Mouse (Mus musculus) left cerebral cortex, postnatal 36 days (tissue): ENCODE measurements around the gene Gab1. TPM values are rescaled to one million over a fixed set of nuclear protein-coding genes. Genes with fewer than 3 reads are reported as not detected.

ENCODE experiments used
- DNase-seq, 2 experiments: peaks; one replicate each; pipeline ENCODE4 v3.0.0; 2021 to 2022; ENCODE audit warnings: low spot score in 2 of 2, mixed read lengths in 1 of 2
- intact Hi-C: fragments of 180-260 bp; cut with DNase I; formaldehyde crosslinking; loops from one replicate; pipeline ENCODE4 v1.15.1; 2025
- total RNA-seq, 2 experiments: library from RNA; stranded (reverse); gene quantifications; 2 replicates each; pipeline ENCODE4 v1.2.3; 2021

Gene Gab1
- total RNA-seq = 10 to 100 TPM; 14.6 to 15.4 TPM

GRCm38 (mm10) chr8:80880196-80881106 is at the start of gene Gab1:
Gab1 (minus strand) TSS chr8:80880519.
- intact Hi-C loops = loop anchor here (5.0 to 10.0 kb wide), 2 partner anchors 42 to 106 kb away; no protein-coding TSS in a partner anchor
- DNase-seq = peak; percentile 75 to 80

DNA sequence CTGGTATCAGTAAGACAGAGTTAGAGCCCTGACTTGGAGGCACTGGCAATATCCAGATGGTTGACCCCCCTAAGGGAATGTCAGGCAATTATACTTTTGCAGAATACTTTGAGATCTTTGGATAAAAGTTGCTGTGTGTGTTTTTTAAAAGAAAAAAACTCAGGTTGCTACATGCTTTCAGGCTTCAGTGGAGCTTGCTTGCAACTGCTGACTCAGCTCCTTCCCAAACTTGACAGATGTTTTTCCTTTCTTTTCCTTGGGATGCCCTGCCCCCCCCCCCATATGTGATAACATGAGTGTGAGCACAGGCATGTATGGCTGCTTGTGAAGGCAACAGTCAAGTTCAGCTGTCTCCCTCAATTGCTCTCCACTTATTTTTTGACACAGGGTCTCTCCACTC is 48.5 kb upstream of the Gab1 start:
- no peak for DNase-seq
- intact Hi-C loops = no loop called here

- intact Hi-C loops = loop anchor here (5.0 kb wide), 1 partner anchor 42 kb away; the partner anchor contains the start of gene Gab1
- DNase-seq = no peak
Observed at GRCm38 (mm10) chr8:80923794-80924316, 43.5 kb upstream of the Gab1 start.

- intact Hi-C loops = loop anchor here (5.0 kb wide), 1 partner anchor 40 kb away; the partner anchor contains the start of gene Gab1
- DNase-seq = peak; percentile 13 to 16
Observed at GRCm38 (mm10) chr8:80922642-80923041, 42.3 kb upstream of the Gab1 start.

DNA sequence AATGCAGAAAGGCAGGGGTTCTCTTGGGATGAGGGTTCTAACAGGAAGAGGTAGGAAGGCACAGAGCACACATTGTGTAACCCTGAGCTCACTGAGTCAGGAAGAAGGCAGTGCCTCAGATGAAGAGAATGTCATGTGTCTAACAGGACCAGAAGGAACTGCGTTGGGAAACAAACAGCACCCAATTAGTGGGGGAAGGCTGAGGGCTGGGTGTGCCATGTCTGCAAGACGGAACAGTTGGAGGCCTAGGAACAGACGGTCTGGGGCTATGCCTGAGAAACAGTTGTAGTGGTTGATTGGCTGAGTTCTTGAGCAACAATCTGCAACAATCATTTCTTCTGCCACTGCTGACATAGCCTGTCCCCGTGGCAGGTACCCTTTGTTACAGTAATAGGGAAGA is 38.8 kb upstream of the Gab1 start:
- intact Hi-C loops = no loop called here
- DNase-seq = no peak

GRCm38 (mm10) chr8:80918531-80918930 is 38.2 kb upstream of the Gab1 start:
- DNase-seq = no peak
- intact Hi-C loops = no loop called here

- DNase-seq = no peak
- intact Hi-C loops = no loop called here
Observed at GRCm38 (mm10) chr8:80916463-80917235, 36.3 kb upstream of the Gab1 start.

GRCm38 (mm10) chr8:80913016-80913748 is 32.9 kb upstream of the Gab1 start:
- intact Hi-C loops = no loop called here
- DNase-seq = no peak

- no peak for DNase-seq
- intact Hi-C loops = no loop called here
Observed at GRCm38 (mm10) chr8:80911400-80911799, 31.1 kb upstream of the Gab1 start.

DNA sequence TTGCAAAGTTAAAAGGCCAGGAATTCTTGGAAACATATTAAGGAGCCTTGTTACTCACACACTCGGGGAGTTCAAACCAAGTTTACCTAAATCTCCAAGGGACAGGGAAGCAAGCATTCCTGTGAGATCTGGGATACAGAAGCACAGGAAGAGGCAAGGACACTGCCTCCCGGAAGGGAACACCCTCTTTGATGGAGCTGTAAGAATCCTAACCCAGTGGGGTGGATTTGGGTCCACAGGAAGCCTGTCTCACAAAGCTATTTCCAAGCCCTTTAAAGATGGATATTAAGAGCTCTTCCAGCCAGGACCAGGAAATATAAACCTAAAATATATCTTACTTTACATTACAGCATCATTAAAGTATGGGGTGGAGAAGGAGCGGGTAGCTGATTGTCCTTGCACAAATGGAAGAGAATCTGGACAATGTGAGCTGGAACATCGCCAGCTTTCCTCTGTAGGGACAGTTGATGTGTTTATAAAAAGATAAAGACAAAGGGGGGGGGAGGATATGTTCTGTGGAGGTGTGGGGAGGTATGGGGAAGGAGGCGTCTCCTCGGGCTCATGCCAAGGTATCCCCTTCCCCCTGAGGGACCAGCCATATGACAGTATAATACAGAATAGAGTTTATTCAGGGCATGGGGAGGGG is 28.1 kb upstream of the Gab1 start:
- intact Hi-C loops = no loop called here
- no peak for DNase-seq

GRCm38 (mm10) chr8:80902354-80902753 is 22.0 kb upstream of the Gab1 start:
- DNase-seq = no peak
- intact Hi-C loops = no loop called here

DNA sequence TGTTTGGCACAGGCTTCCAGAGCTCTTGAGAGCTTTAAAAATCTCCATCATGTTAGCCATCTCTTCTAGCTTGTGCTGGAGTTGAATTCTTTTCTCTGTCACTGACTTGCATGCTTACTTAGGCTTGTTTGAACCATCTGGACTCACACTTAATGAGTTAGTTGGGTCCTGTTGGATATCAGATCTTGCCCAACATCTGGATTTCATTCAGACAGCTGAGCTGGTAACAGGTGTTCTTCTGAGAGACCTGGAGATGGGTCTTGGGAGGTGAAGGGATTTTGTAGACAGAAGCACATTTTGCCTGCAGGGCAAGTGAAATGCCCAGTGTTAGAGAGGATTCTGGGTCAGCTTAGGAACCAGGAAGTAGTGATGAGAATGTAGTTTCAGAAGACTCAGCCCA is 19.0 kb upstream of the Gab1 start:
- intact Hi-C loops = no loop called here
- no peak for DNase-seq

DNA sequence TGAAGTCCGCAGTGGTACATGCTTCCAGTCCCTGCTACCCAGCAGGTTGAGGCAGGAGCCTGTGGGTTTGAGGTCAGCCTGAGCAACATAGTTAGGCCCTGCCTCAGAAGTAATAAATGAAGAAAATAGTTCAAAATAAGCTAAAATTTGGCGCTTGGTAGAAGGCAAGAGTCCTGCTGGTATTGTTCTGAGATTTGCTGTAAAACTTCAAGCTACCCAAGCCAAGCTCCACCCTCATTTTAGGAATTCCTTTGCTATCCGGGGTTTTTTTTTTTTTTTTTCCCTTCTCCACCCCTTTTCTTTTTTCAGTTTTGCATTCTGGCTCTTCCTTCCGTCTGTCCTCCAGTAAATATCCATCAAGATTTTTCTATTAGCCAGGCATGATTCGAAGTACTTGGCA is 15.7 kb upstream of the Gab1 start:
- intact Hi-C loops = no loop called here
- DNase-seq = no peak

GRCm38 (mm10) chr8:80895397-80895796 is 15.1 kb upstream of the Gab1 start:
- no peak for DNase-seq
- intact Hi-C loops = no loop called here

DNA sequence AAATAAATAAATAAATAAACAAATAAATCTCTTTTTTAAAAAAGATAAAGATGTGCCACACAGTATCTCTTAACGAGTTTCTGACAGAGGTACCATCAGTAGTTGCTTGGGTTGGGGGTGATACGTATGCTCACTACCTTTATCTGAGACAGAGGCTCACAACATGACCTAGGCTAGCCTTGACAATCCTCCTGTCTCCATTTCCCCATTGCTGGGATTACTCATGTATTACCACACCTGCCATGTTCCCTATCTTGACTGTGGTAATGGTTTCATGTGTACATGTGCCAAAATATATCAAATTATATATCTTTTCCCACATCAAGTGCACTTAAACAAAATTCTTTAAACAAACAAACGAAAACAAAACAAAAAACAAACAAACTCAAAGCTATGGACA is 14.2 kb upstream of the Gab1 start:
- DNase-seq = no peak
- intact Hi-C loops = no loop called here

DNA sequence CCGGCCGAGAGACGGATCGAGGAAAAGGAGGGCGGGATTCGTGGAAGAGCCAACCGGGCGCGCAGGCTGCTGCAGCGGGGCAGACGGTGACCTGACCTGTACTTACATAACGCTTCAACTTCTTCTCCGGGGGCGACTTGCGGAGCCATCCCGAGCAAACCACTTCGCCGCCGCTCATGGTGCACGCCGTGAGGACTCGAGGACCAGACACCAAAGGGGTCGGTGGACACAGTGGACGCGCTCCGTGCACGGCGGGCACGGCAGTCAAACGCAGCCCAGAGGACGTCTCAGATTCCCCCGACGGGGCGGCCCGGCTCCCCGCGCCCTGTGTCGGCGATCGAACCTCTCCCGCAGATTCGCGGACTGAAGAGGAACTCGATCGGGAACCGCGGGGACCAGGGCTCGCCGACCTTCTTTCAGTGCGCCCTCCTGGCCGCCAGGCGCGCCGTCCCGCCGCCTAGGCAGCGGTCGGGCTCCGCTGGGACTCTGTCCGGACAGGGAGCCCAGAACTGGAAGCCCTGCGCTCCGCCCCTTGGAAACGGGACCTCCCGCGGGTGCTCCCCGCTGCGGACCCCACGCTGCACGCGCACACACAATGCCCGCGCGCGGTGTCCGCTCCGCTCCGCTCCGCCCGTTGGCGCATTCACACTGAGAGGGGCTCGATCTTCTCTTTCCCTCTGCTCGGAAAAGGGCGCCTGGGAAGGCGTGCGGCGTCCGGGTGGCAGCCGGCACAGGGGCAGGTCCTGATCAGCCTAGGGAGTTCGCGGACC is 708 bp downstream of the Gab1 start:
- intact Hi-C loops = loop anchor here (5.0 to 10.0 kb wide), 5 partner anchors 43 to 127 kb away; no protein-coding TSS in a partner anchor
- peak; percentile 28 to 51 for DNase-seq

GRCm38 (mm10) chr8:80878801-80879425 is 1.4 kb downstream of the Gab1 start:
- intact Hi-C loops = loop anchor here (5.0 kb wide), 3 partner anchors 67 to 127 kb away; no protein-coding TSS in a partner anchor
- peak in 1 of 2 experiments; percentile 32 for DNase-seq

DNA sequence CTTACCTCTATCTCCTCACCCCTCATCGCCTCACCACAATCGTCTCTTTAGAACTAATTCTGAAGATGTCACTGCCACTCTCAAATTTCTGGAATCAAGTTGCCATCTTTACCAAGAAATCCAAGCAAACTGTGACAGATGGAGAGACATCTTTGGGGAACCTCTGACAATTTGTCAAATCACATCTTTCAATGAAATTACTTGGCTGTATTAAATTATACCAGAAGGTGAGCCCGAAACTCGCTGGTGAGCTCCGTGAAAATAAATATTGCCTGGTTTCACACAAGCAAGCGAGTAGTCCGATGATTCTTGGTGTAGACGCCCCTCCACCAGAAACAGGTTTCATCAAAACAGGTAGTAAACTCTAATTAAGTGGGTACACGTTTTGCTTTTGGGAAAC is 2.2 kb downstream of the Gab1 start:
- intact Hi-C loops = loop anchor here (5.0 kb wide), 3 partner anchors 66 to 126 kb away; no protein-coding TSS in a partner anchor
- DNase-seq = no peak
